Mouse (Mus musculus) limb, embryonic 13.5 days (tissue): Measurements from ENCODE around the gene Mrpl36. TPM values are rescaled to one million over a fixed set of nuclear protein-coding genes. Genes with fewer than 3 reads are reported as not detected.

Experiments
- ATAC-seq: fragments of 200-750 bp; cut with Nextera tagmentation; 2 replicates; pipeline ENCODE4 v1.8.0; 2017; ENCODE audit warnings: low read depth, moderate number of reproducible peaks, moderate TSS enrichment; ENCODE audit not compliant: low FRiP score
- H3K27ac ChIP-seq: fragments of 300-500 bp; sonication (generic); 2 replicates; pipeline ENCODE4 v1.5.1; 2015; ENCODE audit warnings: inconsistent platforms, mild to moderate bottlenecking, moderate library complexity
- H3K27me3 ChIP-seq: fragments of 300-500 bp; sonication (generic); 2 replicates; pipeline ENCODE4 v1.6.1; 2015; ENCODE audit warnings: mild to moderate bottlenecking, inconsistent platforms
- H3K36me3 ChIP-seq: fragments of 300-500 bp; sonication (generic); 2 replicates; pipeline ENCODE4 v1.6.1; 2015; ENCODE audit warnings: inconsistent platforms, mild to moderate bottlenecking, moderate library complexity
- H3K4me1 ChIP-seq: fragments of 300-500 bp; sonication (generic); 2 replicates; pipeline ENCODE4 v1.6.1; 2015; ENCODE audit warnings: inconsistent platforms
- H3K4me2 ChIP-seq: fragments of 300-500 bp; sonication (generic); replicated peaks from 2 replicates; pipeline ENCODE4 v1.6.1; 2015; ENCODE audit warnings: inconsistent platforms, mild to moderate bottlenecking, moderate library complexity
- H3K4me3 ChIP-seq: fragments of 300-500 bp; sonication (generic); 2 replicates; pipeline ENCODE4 v1.5.1; 2015; ENCODE audit warnings: moderate library complexity, mild to moderate bottlenecking, inconsistent platforms
- H3K9ac ChIP-seq: fragments of 300-500 bp; sonication (generic); 2 replicates; pipeline ENCODE4 v1.6.1; 2015; ENCODE audit warnings: mild to moderate bottlenecking, inconsistent platforms
- H3K9me3 ChIP-seq: fragments of 300-500 bp; sonication (generic); 2 replicates; pipeline ENCODE4 v1.6.1; 2016; ENCODE audit warnings: inconsistent platforms
- WGBS: fragments of 180-500 bp; shearing (Covaris S2); methylation state at CpG from one replicate; pipeline ENCODE4 v1.1.7; 2015; 5-methylcytosine and 5-hydroxymethylcytosine counted together
- polyA plus RNA-seq: library from polyadenylated mRNA; unstranded; fragments of >200 nt; fragmentation: Nextera tagmentation; extraction: Ambion mirVana; gene quantifications from 2 replicates; pipeline ENCODE4 v1.2.1, GENCODE M21; 2015

Gene Mrpl36
- polyA plus RNA-seq, 1 experiment from 2014 or later: 119 TPM

GRCm38 (mm10) chr13:73310183-73310929, 18.0 kb upstream of the Mrpl36 start:
- H3K4me3 ChIP-seq: no peak overlapping the region
- 17% methylated on average over 8 of the region's 8 CpGs for WGBS
- no peak for ATAC-seq
- no peaks in the 10 kb centered on the region for H3K36me3 ChIP-seq
- H3K9me3 ChIP-seq: no peaks in the 10 kb centered on the region
- no peak overlapping the region for H3K9ac ChIP-seq
- H3K27ac ChIP-seq: no peak overlapping the region
- H3K4me2 ChIP-seq: no peak overlapping the region
- H3K27me3 ChIP-seq: peaks cover 10% of the 10 kb centered on the region; the same call in 1 of the 2 replicates
- H3K4me1 ChIP-seq: no peaks in the 10 kb centered on the region

GRCm38 (mm10) chr13:73320048-73320447, 8.3 kb upstream of the Mrpl36 start:
- ATAC-seq: no peak
- H3K4me2 ChIP-seq: no peak overlapping the region
- WGBS: 96% methylated on average over 4 of the region's 4 CpGs
- peaks cover 88% of the 10 kb centered on the region for H3K36me3 ChIP-seq
- no peak overlapping the region for H3K27ac ChIP-seq
- H3K9me3 ChIP-seq: peaks cover 19% of the 10 kb centered on the region
- H3K4me3 ChIP-seq: no peak overlapping the region
- H3K4me1 ChIP-seq: no peaks in the 10 kb centered on the region
- H3K27me3 ChIP-seq: no peaks in the 10 kb centered on the region
- no peak overlapping the region for H3K9ac ChIP-seq

- Histone ChIP-seq H3K4me2 (no peak overlapping the region), H3K9ac (no peak overlapping the region), H3K4me1 (peaks cover 7% of the 10 kb centered on the region), H3K27ac (no peak overlapping the region), H3K4me3 (no peak overlapping the region), H3K27me3 (no peaks in the 10 kb centered on the region), H3K36me3 (peaks cover 90% of the 10 kb centered on the region), H3K9me3 (peaks cover 10% of the 10 kb centered on the region)
- no peak for ATAC-seq
- 89% methylated on average over 10 of the region's 10 CpGs for WGBS
These were observed 5.7 kb upstream of the Mrpl36 start for GRCm38 (mm10) chr13:73322626-73323025.

GRCm38 (mm10) chr13:73323406-73323805, 4.9 kb upstream of the Mrpl36 start:
- 91% methylated on average over 4 of the region's 4 CpGs for WGBS

GRCm38 (mm10) chr13:73330844-73331501, 2.7 kb downstream of the Mrpl36 start:
- Histone ChIP-seq H3K4me1 (peaks cover 23% of the 10 kb centered on the region), H3K9me3 (no peaks in the 10 kb centered on the region), H3K27me3 (no peaks in the 10 kb centered on the region), H3K4me3 (peak overlapping the region; percentile 83), H3K9ac (peak overlapping the region; percentile 88), H3K4me2 (peak overlapping the region; percentile 96), H3K36me3 (peaks cover 8% of the 10 kb centered on the region), H3K27ac (peak overlapping the region; percentile 39; the same call in 1 of the 2 replicates)
- peak; percentile 90 for ATAC-seq
- under 1% methylated on average over 42 of the region's 42 CpGs for WGBS

More at GRCm38 (mm10) chr13:73323406-73323805, 4.9 kb upstream of the Mrpl36 start:
- no peak overlapping the region for H3K27ac ChIP-seq
- H3K27me3 ChIP-seq: no peaks in the 10 kb centered on the region
- ATAC-seq: no peak
- H3K4me3 ChIP-seq: no peak overlapping the region
- H3K4me2 ChIP-seq: no peak overlapping the region
- H3K36me3 ChIP-seq: peaks cover 82% of the 10 kb centered on the region
- 0 out of 2 replicates have a peak, but pooled peaks cover 5% of the 10 kb centered on the region for H3K9me3 ChIP-seq
- peaks cover 10% of the 10 kb centered on the region for H3K4me1 ChIP-seq
- no peak overlapping the region for H3K9ac ChIP-seq

GRCm38 (mm10) chr13:73331736-73332135, 3.4 kb downstream of the Mrpl36 start:
- Histone ChIP-seq H3K9ac (peak overlapping the region; percentile 88), H3K4me2 (peak overlapping the region; percentile 96), H3K4me1 (peaks cover 23% of the 10 kb centered on the region), H3K9me3 (no peaks in the 10 kb centered on the region), H3K4me3 (peak overlapping the region; percentile 83), H3K36me3 (no peaks in the 10 kb centered on the region; the same call in 1 of the 2 replicates), H3K27ac (no peak overlapping the region), H3K27me3 (no peaks in the 10 kb centered on the region)
- no peak for ATAC-seq
- WGBS: 78% methylated on average over 3 of the region's 3 CpGs

GRCm38 (mm10) chr13:73336753-73337152, 8.4 kb downstream of the Mrpl36 start:
- no peak overlapping the region for H3K4me3 ChIP-seq
- no peak overlapping the region for H3K4me2 ChIP-seq
- H3K27ac ChIP-seq: no peak overlapping the region
- H3K9me3 ChIP-seq: no peaks in the 10 kb centered on the region
- H3K27me3 ChIP-seq: no peaks in the 10 kb centered on the region
- ATAC-seq: no peak
- peaks cover 2% of the 10 kb centered on the region for H3K4me1 ChIP-seq
- no peak overlapping the region for H3K9ac ChIP-seq
- no peaks in the 10 kb centered on the region for H3K36me3 ChIP-seq
- 32% methylated on average over 7 of the region's 7 CpGs for WGBS

- Histone ChIP-seq H3K9ac (no peak overlapping the region), H3K27ac (no peak overlapping the region), H3K4me1 (no peaks in the 10 kb centered on the region), H3K27me3 (no peaks in the 10 kb centered on the region), H3K9me3 (no peaks in the 10 kb centered on the region), H3K4me2 (no peak overlapping the region), H3K4me3 (no peak overlapping the region), H3K36me3 (no peaks in the 10 kb centered on the region)
- WGBS: 72% methylated on average over 9 of the region's 9 CpGs
- no peak for ATAC-seq
These were observed 17.0 kb downstream of the Mrpl36 start for GRCm38 (mm10) chr13:73345102-73345890.

- no peak overlapping the region for H3K9ac ChIP-seq
- ATAC-seq: no peak
- no peaks in the 10 kb centered on the region for H3K9me3 ChIP-seq
- H3K27ac ChIP-seq: no peak overlapping the region
- H3K27me3 ChIP-seq: no peaks in the 10 kb centered on the region
- H3K4me1 ChIP-seq: no peaks in the 10 kb centered on the region
- no peak overlapping the region for H3K4me2 ChIP-seq
- WGBS: 45% methylated on average over 2 of the region's 2 CpGs
- no peaks in the 10 kb centered on the region for H3K36me3 ChIP-seq
- no peak overlapping the region for H3K4me3 ChIP-seq
These were observed 17.8 kb downstream of the Mrpl36 start for GRCm38 (mm10) chr13:73346131-73346530.

GRCm38 (mm10) chr13:73346743-73347142, 18.4 kb downstream of the Mrpl36 start:
- Histone ChIP-seq H3K27ac (no peak overlapping the region), H3K9me3 (no peaks in the 10 kb centered on the region), H3K36me3 (no peaks in the 10 kb centered on the region), H3K4me3 (no peak overlapping the region), H3K9ac (no peak overlapping the region), H3K27me3 (no peaks in the 10 kb centered on the region), H3K4me2 (no peak overlapping the region), H3K4me1 (no peaks in the 10 kb centered on the region)
- no peak for ATAC-seq
- WGBS: 73% methylated on average over 4 of the region's 4 CpGs

GRCm38 (mm10) chr13:73347171-73347570, 18.9 kb downstream of the Mrpl36 start:
- no peaks in the 10 kb centered on the region for H3K27me3 ChIP-seq
- no peaks in the 10 kb centered on the region for H3K4me1 ChIP-seq
- 77% methylated on average over 3 of the region's 3 CpGs for WGBS
- H3K27ac ChIP-seq: no peak overlapping the region
- H3K4me2 ChIP-seq: no peak overlapping the region
- ATAC-seq: no peak
- H3K4me3 ChIP-seq: no peak overlapping the region
- H3K36me3 ChIP-seq: no peaks in the 10 kb centered on the region
- H3K9ac ChIP-seq: no peak overlapping the region
- H3K9me3 ChIP-seq: no peaks in the 10 kb centered on the region
